Comparison of ENCODE assay signal across 8 mouse cellular contexts in genomic region chr11:74838441-74838840, GRCm38 (mm10). TPM values are rescaled to one million over a fixed set of nuclear protein-coding genes. Genes with fewer than 3 reads are reported as not detected.
DNase-seq lines count a peak whose midpoint lies in the region; ATAC-seq lines count a peak whose summit lies in the region.

No protein-coding gene starts in this region.

- under 1% methylated on average over 35 of the region's 35 CpGs for WGBS in embryonic facial prominence, embryonic 11.5 days
- 1% methylated on average over 30 of the region's 35 CpGs for WGBS in limb, embryonic 11.5 days
- WGBS in midbrain, embryonic 13.5 days, result 0% methylated on average over 33 of the region's 35 CpGs

- no peaks in the 10 kb centered on the region for H3K9me3 ChIP-seq in embryonic facial prominence, embryonic 11.5 days (replicated peaks; ENCODE audit: control insufficient read depth, low read length)
- H3K9me3 ChIP-seq in limb, embryonic 11.5 days (ENCODE audit: control insufficient read depth, low read length), result no peaks in the 10 kb centered on the region
- H3K9me3 ChIP-seq in midbrain, embryonic 13.5 days, result no peaks in the 10 kb centered on the region

- peak; percentile 98 for DNase-seq in 3134 (ENCODE audit: extremely low read depth, insufficient read length, low spot score)
- DNase-seq in adrenal gland, postnatal 14 days, result peak; percentile 96
- DNase-seq in embryonic facial prominence, embryonic 11.5 days (ENCODE audit: low spot score), result peak; percentile 93
- peak; percentile 100 for DNase-seq in heart, adult 11 months
- peak; percentile 96 for DNase-seq in kidney, adult 18-20 months
- DNase-seq in limb, embryonic 11.5 days (ENCODE audit: low spot score), result peak; percentile 92
- peak; percentile 94 for DNase-seq in spleen, adult 18-20 months

- peak overlapping the region; percentile 89 for H3K27ac ChIP-seq in embryonic facial prominence, embryonic 11.5 days (replicated peaks; ENCODE audit: low read depth, low read length)
- H3K27ac ChIP-seq in limb, embryonic 11.5 days (replicated peaks; ENCODE audit: low read depth, low read length), result peak overlapping the region; percentile 87
- H3K27ac ChIP-seq in midbrain, embryonic 13.5 days, result peak overlapping the region; percentile 90

- H3K27me3 ChIP-seq in embryonic facial prominence, embryonic 11.5 days (ENCODE audit: control insufficient read depth, insufficient read depth, low read length), result no peaks in the 10 kb centered on the region
- no peaks in the 10 kb centered on the region for H3K27me3 ChIP-seq in limb, embryonic 11.5 days (ENCODE audit: control insufficient read depth, insufficient read depth, low read length)
- 0 out of 2 replicates have a peak, but pooled peaks cover 3% of the 10 kb centered on the region for H3K27me3 ChIP-seq in midbrain, embryonic 13.5 days

- peaks cover 7% of the 10 kb centered on the region for H3K36me3 ChIP-seq in embryonic facial prominence, embryonic 11.5 days (replicated peaks; ENCODE audit: control insufficient read depth, insufficient read depth, low read depth, low read length)
- H3K36me3 ChIP-seq in limb, embryonic 11.5 days (ENCODE audit: control insufficient read depth, insufficient read depth, low read length), result peaks cover 13% of the 10 kb centered on the region
- peaks cover 39% of the 10 kb centered on the region for H3K36me3 ChIP-seq in midbrain, embryonic 13.5 days

- peaks cover 7% of the 10 kb centered on the region for H3K4me1 ChIP-seq in embryonic facial prominence, embryonic 11.5 days (ENCODE audit: control insufficient read depth, insufficient read depth, low read length)
- peaks cover 19% of the 10 kb centered on the region for H3K4me1 ChIP-seq in limb, embryonic 11.5 days (ENCODE audit: control insufficient read depth, insufficient read depth, low read length)
- peaks cover 52% of the 10 kb centered on the region for H3K4me1 ChIP-seq in midbrain, embryonic 13.5 days (replicated peaks)

- H3K4me2 ChIP-seq in embryonic facial prominence, embryonic 11.5 days (ENCODE audit: low read depth, low read length), result peak overlapping the region; percentile 91
- peak overlapping the region; percentile 81 for H3K4me2 ChIP-seq in limb, embryonic 11.5 days (ENCODE audit: low read depth, severe bottlenecking)
- peak overlapping the region; percentile 79 for H3K4me2 ChIP-seq in midbrain, embryonic 13.5 days (replicated peaks)

- peak; percentile 32 for ATAC-seq in embryonic facial prominence, embryonic 11.5 days (replicated peaks; ENCODE audit: insufficient number of reproducible peaks, low FRiP score, low TSS enrichment, low read depth)
- peak; percentile 53 for ATAC-seq in limb, embryonic 11.5 days (ENCODE audit: insufficient number of reproducible peaks, low FRiP score, low TSS enrichment, low read depth)
- peak; percentile 71 for ATAC-seq in midbrain, embryonic 13.5 days

- peak overlapping the region; percentile 53 for H3K4me3 ChIP-seq in embryonic facial prominence, embryonic 11.5 days (ENCODE audit: low read depth, low read length)
- peak overlapping the region; percentile 50 for H3K4me3 ChIP-seq in limb, embryonic 11.5 days (ENCODE audit: low read depth, low read length)
- peak overlapping the region; percentile 58 for H3K4me3 ChIP-seq in midbrain, embryonic 13.5 days (replicated peaks)

- H3K9ac ChIP-seq in embryonic facial prominence, embryonic 11.5 days (replicated peaks; ENCODE audit: low read length), result peak overlapping the region; percentile 61
- H3K9ac ChIP-seq in limb, embryonic 11.5 days (ENCODE audit: low read length), result peak overlapping the region; percentile 28
- peak overlapping the region; percentile 65 for H3K9ac ChIP-seq in midbrain, embryonic 13.5 days (replicated peaks)

RNA-seq across cellular contexts. Expression of gene Mnt, which starts 7.7 kb away (rescaled TPM):
- total RNA-seq in adrenal gland, postnatal 14 days (2021), result 22.8 and 29.9 TPM in 2 replicates
- 3.0 and 3.6 TPM in 2 replicates for polyA plus RNA-seq in embryonic facial prominence, embryonic 11.5 days (2014; fragmentation: Nextera tagmentation; extraction: Ambion mirVana)
- 5.1 and 5.5 TPM in 2 replicates for polyA plus RNA-seq in limb, embryonic 11.5 days (2014; fragmentation: Nextera tagmentation; extraction: Ambion mirVana)
- polyA plus RNA-seq in midbrain, embryonic 13.5 days (2015; fragmentation: Nextera tagmentation; extraction: Ambion mirVana), result 8.4 and 9.1 TPM in 2 replicates

RNA-seq across cellular contexts. Expression of gene Sgsm2, which starts 58.4 kb away (rescaled TPM):
- 21.3 and 22.4 TPM in 2 replicates for total RNA-seq in adrenal gland, postnatal 14 days (2021)
- polyA plus RNA-seq in embryonic facial prominence, embryonic 11.5 days (2014; fragmentation: Nextera tagmentation; extraction: Ambion mirVana), result 2.5 and 3.4 TPM in 2 replicates
- polyA plus RNA-seq in limb, embryonic 11.5 days (2014; fragmentation: Nextera tagmentation; extraction: Ambion mirVana), result 3.0 and 3.4 TPM in 2 replicates
- 18.8 and 20.8 TPM in 2 replicates for polyA plus RNA-seq in midbrain, embryonic 13.5 days (2015; fragmentation: Nextera tagmentation; extraction: Ambion mirVana)

RNA-seq across cellular contexts. Expression of gene Tsr1, which starts 59.4 kb away (rescaled TPM):
- 42.1 and 44.6 TPM in 2 replicates for total RNA-seq in adrenal gland, postnatal 14 days (2021)
- 55.7 and 62.6 TPM in 2 replicates for polyA plus RNA-seq in embryonic facial prominence, embryonic 11.5 days (2014; fragmentation: Nextera tagmentation; extraction: Ambion mirVana)
- 52.9 and 59.9 TPM in 2 replicates for polyA plus RNA-seq in limb, embryonic 11.5 days (2014; fragmentation: Nextera tagmentation; extraction: Ambion mirVana)
- 28.1 and 32.1 TPM in 2 replicates for polyA plus RNA-seq in midbrain, embryonic 13.5 days (2015; fragmentation: Nextera tagmentation; extraction: Ambion mirVana)

Comparison
In these comparisons a context has a peak if more than half of its experiments do, and no peak if none do; other contexts are left out.
1. Peak in every context shown above with its lines: DNase-seq, ATAC-seq, H3K4me3 ChIP-seq and H3K27ac ChIP-seq.